Mouse (Mus musculus) liver, embryonic 13.5 days (tissue): ENCODE measurements around the gene Prmt3. TPM values are rescaled to one million over a fixed set of nuclear protein-coding genes. Genes with fewer than 3 reads are reported as not detected.

Source experiments
- ATAC-seq: fragments of 200-750 bp; cut with Nextera tagmentation; 2 replicates; pipeline ENCODE4 v1.8.0; 2017; ENCODE audit warnings: low read depth, mild to moderate bottlenecking, moderate number of reproducible peaks, moderate library complexity
- DNase-seq: peaks from one replicate; pipeline ENCODE4 v3.0.0; 2022
- H3K27ac ChIP-seq: fragments of 300-500 bp; sonication (generic); 2 replicates; pipeline ENCODE4 v1.5.1; 2015; ENCODE audit warnings: moderate library complexity, mild to moderate bottlenecking, inconsistent platforms
- H3K27me3 ChIP-seq: fragments of 300-500 bp; sonication (generic); 2 replicates; pipeline ENCODE4 v1.6.1; 2015; ENCODE audit warnings: mild to moderate bottlenecking, inconsistent platforms
- H3K36me3 ChIP-seq: fragments of 300-500 bp; sonication (generic); 2 replicates; pipeline ENCODE4 v1.6.1; 2015; ENCODE audit warnings: mild to moderate bottlenecking, inconsistent platforms
- H3K4me1 ChIP-seq: fragments of 300-500 bp; sonication (generic); replicated peaks from 2 replicates; pipeline ENCODE4 v1.6.1; 2015; ENCODE audit warnings: inconsistent platforms
- H3K4me2 ChIP-seq: fragments of 300-500 bp; sonication (generic); 2 replicates; pipeline ENCODE4 v1.6.1; 2015; ENCODE audit warnings: inconsistent platforms, mild to moderate bottlenecking, moderate library complexity
- H3K4me3 ChIP-seq: fragments of 300-500 bp; sonication (generic); replicated peaks from 2 replicates; pipeline ENCODE4 v1.5.1; 2015; ENCODE audit warnings: mild to moderate bottlenecking, inconsistent platforms
- H3K9ac ChIP-seq: fragments of 300-500 bp; sonication (generic); 2 replicates; pipeline ENCODE4 v1.6.1; 2015; ENCODE audit warnings: mild to moderate bottlenecking, inconsistent platforms
- H3K9me3 ChIP-seq: fragments of 300-500 bp; sonication (generic); replicated peaks from 2 replicates; pipeline ENCODE4 v1.6.1; 2016; ENCODE audit warnings: inconsistent platforms
- WGBS: fragments of 180-500 bp; shearing (Covaris S2); methylation state at CpG from one replicate; pipeline ENCODE4 v1.1.7; 2015; ENCODE audit not compliant: insufficient replicate concordance; 5-methylcytosine and 5-hydroxymethylcytosine counted together
- polyA plus RNA-seq: library from polyadenylated mRNA; unstranded; fragments of >200 nt; fragmentation: Nextera tagmentation; extraction: Ambion mirVana; gene quantifications from 2 replicates; pipeline ENCODE4 v1.2.1, GENCODE M21; 2015

Prmt3 gene
- polyA plus RNA-seq, 1 experiment from 2014 or later: 32.3 TPM

- Histone ChIP-seq H3K27ac (peak overlapping the region; percentile 97), H3K4me1 (peaks cover 66% of the 10 kb centered on the region), H3K4me3 (peak overlapping the region; percentile 36), H3K9ac (peak overlapping the region; percentile 68), H3K36me3 (peaks cover 56% of the 10 kb centered on the region), H3K9me3 (no peaks in the 10 kb centered on the region), H3K27me3 (no peaks in the 10 kb centered on the region), H3K4me2 (peak overlapping the region; percentile 56)
- 29% methylated on average over 10 of the region's 10 CpGs for WGBS
- ATAC-seq: peak; percentile 77
- peak; percentile 72 for DNase-seq
Observed at GRCm38 (mm10) chr7:49764011-49764716, 14.0 kb upstream of the Prmt3 start.

- no peak overlapping the region for H3K27ac ChIP-seq
- H3K9ac ChIP-seq: no peak overlapping the region
- no peaks in the 10 kb centered on the region for H3K9me3 ChIP-seq
- no peak for DNase-seq
- peaks cover 46% of the 10 kb centered on the region for H3K4me1 ChIP-seq
- peaks cover 76% of the 10 kb centered on the region for H3K36me3 ChIP-seq
- H3K27me3 ChIP-seq: no peaks in the 10 kb centered on the region
- no peak overlapping the region for H3K4me2 ChIP-seq
- no peak overlapping the region for H3K4me3 ChIP-seq
- no peak for ATAC-seq
- 88% methylated on average over 7 of the region's 7 CpGs for WGBS
Observed at GRCm38 (mm10) chr7:49766166-49766565, 12.0 kb upstream of the Prmt3 start.

- no peaks in the 10 kb centered on the region for H3K27me3 ChIP-seq
- no peaks in the 10 kb centered on the region for H3K9me3 ChIP-seq
- H3K4me3 ChIP-seq: no peak overlapping the region
- H3K27ac ChIP-seq: no peak overlapping the region
- DNase-seq (no peak), ATAC-seq (no peak)
- no peak overlapping the region for H3K4me2 ChIP-seq
- H3K9ac ChIP-seq: no peak overlapping the region
- H3K4me1 ChIP-seq: peaks cover 23% of the 10 kb centered on the region
- WGBS: 70% methylated on average over 9 of the region's 9 CpGs
- H3K36me3 ChIP-seq: peaks cover 86% of the 10 kb centered on the region
Observed at GRCm38 (mm10) chr7:49768509-49768908, 9.6 kb upstream of the Prmt3 start.

GRCm38 (mm10) chr7:49774396-49774795 lies 3.8 kb upstream of the Prmt3 start:
- ATAC-seq: no peak
- 94% methylated on average over 2 of the region's 2 CpGs for WGBS

GRCm38 (mm10) chr7:49777585-49777984 lies 561 bp upstream of the Prmt3 start:
- peak overlapping the region; percentile 44; the same call in 1 of the 2 replicates for H3K27ac ChIP-seq
- H3K9me3 ChIP-seq: no peaks in the 10 kb centered on the region
- DNase-seq: no peak
- H3K4me1 ChIP-seq: peaks cover 35% of the 10 kb centered on the region
- ATAC-seq: peak; percentile 4; the same call in 1 of the 2 replicates
- no peak overlapping the region for H3K4me3 ChIP-seq
- H3K36me3 ChIP-seq: peaks cover 49% of the 10 kb centered on the region
- H3K4me2 ChIP-seq: no peak overlapping the region
- 0 out of 2 replicates have a peak overlapping the region, but pooled peaks have one; percentile 30 for H3K9ac ChIP-seq
- WGBS: 40% methylated on average over 3 of the region's 3 CpGs
- no peaks in the 10 kb centered on the region for H3K27me3 ChIP-seq

More at GRCm38 (mm10) chr7:49774396-49774795, 3.8 kb upstream of the Prmt3 start:
- H3K4me3 ChIP-seq: no peak overlapping the region
- no peaks in the 10 kb centered on the region for H3K9me3 ChIP-seq
- DNase-seq: no peak
- no peak overlapping the region for H3K27ac ChIP-seq
- H3K4me1 ChIP-seq: peaks cover 23% of the 10 kb centered on the region
- no peaks in the 10 kb centered on the region for H3K27me3 ChIP-seq
- H3K9ac ChIP-seq: no peak overlapping the region
- peaks cover 62% of the 10 kb centered on the region for H3K36me3 ChIP-seq
- H3K4me2 ChIP-seq: no peak overlapping the region

GRCm38 (mm10) chr7:49778904-49779615 lies 914 bp downstream of the Prmt3 start:
- DNase-seq: no peak
- Histone ChIP-seq H3K27ac (peak overlapping the region; percentile 77), H3K4me2 (peak overlapping the region; percentile 96), H3K4me3 (peak overlapping the region; percentile 81), H3K9me3 (no peaks in the 10 kb centered on the region), H3K9ac (peak overlapping the region; percentile 86), H3K27me3 (no peaks in the 10 kb centered on the region), H3K36me3 (peaks cover 47% of the 10 kb centered on the region), H3K4me1 (peaks cover 35% of the 10 kb centered on the region)
- ATAC-seq: no peak
- 51% methylated on average over 12 of the region's 12 CpGs for WGBS

- H3K27ac ChIP-seq: no peak overlapping the region
- H3K9ac ChIP-seq: no peak overlapping the region
- 87% methylated on average over 2 of the region's 2 CpGs for WGBS
- H3K27me3 ChIP-seq: no peaks in the 10 kb centered on the region
- no peak for ATAC-seq
- no peak overlapping the region for H3K4me2 ChIP-seq
- H3K36me3 ChIP-seq: peaks cover 66% of the 10 kb centered on the region
- peaks cover 21% of the 10 kb centered on the region for H3K4me1 ChIP-seq
- no peaks in the 10 kb centered on the region for H3K9me3 ChIP-seq
- no peak for DNase-seq
- no peak overlapping the region for H3K4me3 ChIP-seq
Observed at GRCm38 (mm10) chr7:49783017-49783416, 4.9 kb downstream of the Prmt3 start.

GRCm38 (mm10) chr7:49785141-49785540 lies 7.0 kb downstream of the Prmt3 start:
- H3K4me1 ChIP-seq: peaks cover 5% of the 10 kb centered on the region
- H3K4me2 ChIP-seq: no peak overlapping the region
- no peaks in the 10 kb centered on the region for H3K27me3 ChIP-seq
- DNase-seq (no peak), ATAC-seq (no peak)
- no peaks in the 10 kb centered on the region for H3K9me3 ChIP-seq
- H3K27ac ChIP-seq: no peak overlapping the region
- H3K36me3 ChIP-seq: peaks cover 83% of the 10 kb centered on the region
- H3K4me3 ChIP-seq: no peak overlapping the region
- no peak overlapping the region for H3K9ac ChIP-seq
- 88% methylated on average over 7 of the region's 7 CpGs for whole genome bisulfite sequencing

- no peak overlapping the region for H3K27ac ChIP-seq
- H3K4me2 ChIP-seq: no peak overlapping the region
- H3K4me3 ChIP-seq: no peak overlapping the region
- ATAC-seq (no peak), DNase-seq (peak; percentile 27)
- no peaks in the 10 kb centered on the region for H3K9me3 ChIP-seq
- no peak overlapping the region for H3K9ac ChIP-seq
- H3K36me3 ChIP-seq: peaks cover 87% of the 10 kb centered on the region
- H3K4me1 ChIP-seq: no peaks in the 10 kb centered on the region
- WGBS: 60% methylated on average over 12 of the region's 12 CpGs
- H3K27me3 ChIP-seq: no peaks in the 10 kb centered on the region
Observed at GRCm38 (mm10) chr7:49786618-49787382, 8.7 kb downstream of the Prmt3 start.

GRCm38 (mm10) chr7:49787383-49787645 lies 9.2 kb downstream of the Prmt3 start:
- 92% methylated on average over 3 of the region's 3 CpGs for WGBS
- no peaks in the 10 kb centered on the region for H3K9me3 ChIP-seq
- no peak overlapping the region for H3K27ac ChIP-seq
- ATAC-seq (no peak), DNase-seq (no peak)
- no peak overlapping the region for H3K4me2 ChIP-seq
- no peaks in the 10 kb centered on the region for H3K4me1 ChIP-seq
- no peak overlapping the region for H3K4me3 ChIP-seq
- H3K9ac ChIP-seq: no peak overlapping the region
- H3K27me3 ChIP-seq: no peaks in the 10 kb centered on the region
- H3K36me3 ChIP-seq: peaks cover 84% of the 10 kb centered on the region

- Histone ChIP-seq H3K9ac (no peak overlapping the region), H3K4me1 (no peaks in the 10 kb centered on the region), H3K9me3 (no peaks in the 10 kb centered on the region), H3K27ac (no peak overlapping the region), H3K4me3 (no peak overlapping the region), H3K27me3 (no peaks in the 10 kb centered on the region), H3K36me3 (peaks cover 75% of the 10 kb centered on the region), H3K4me2 (no peak overlapping the region)
- ATAC-seq (no peak), DNase-seq (no peak)
- 71% methylated on average over 2 of the region's 2 CpGs for WGBS
Observed at GRCm38 (mm10) chr7:49794304-49794703, 16.2 kb downstream of the Prmt3 start.
